Mouse (Mus musculus): Measurements from ENCODE around the gene Atp8a2.

Atp8a2 gene

DNA sequence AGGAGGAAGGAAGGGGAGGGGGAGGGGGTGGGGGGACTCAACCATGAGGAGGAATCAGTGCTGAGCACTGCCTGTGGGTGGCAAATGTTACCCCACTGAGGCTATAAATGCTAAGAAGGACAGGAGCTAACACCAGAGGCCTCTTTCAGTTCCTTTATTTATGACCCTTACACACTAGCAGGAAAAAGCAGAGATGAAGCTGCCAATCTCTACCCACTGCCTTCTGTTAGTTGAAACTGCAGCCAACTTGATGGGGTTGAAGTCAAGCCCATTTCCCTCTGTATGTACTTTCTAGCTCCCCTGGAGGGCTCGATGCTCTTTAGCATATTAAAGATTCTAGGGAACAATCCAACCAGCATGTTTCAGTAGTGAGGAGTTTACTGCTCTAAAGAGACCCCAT, 303.0 kb downstream of the Atp8a2 start:
- no peak for DNase-seq

GRCm38 (mm10) chr14:59892084-59892483, 304.9 kb downstream of the Atp8a2 start:
- no peak for DNase-seq

DNA sequence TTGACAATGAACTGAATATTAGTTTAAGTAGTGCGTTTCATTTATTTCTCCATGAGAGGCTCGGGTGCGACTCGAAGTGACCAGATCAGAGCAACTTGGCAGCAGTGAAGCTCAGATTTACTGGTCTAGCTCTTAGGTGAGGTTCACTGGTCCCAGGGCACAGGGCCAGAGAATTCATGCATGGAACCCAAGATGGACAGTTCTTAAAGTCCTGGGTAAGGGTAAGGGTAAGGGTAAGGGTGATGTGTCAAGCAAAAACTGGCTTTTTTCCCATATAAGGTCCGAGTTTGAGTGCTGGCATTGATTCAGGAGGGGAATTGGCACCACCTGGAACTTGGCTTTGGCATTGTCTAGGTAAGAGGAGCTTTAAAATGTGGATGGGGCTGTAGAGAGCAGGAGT, 305.5 kb downstream of the Atp8a2 start:
- no peak for DNase-seq

- DNase-seq, result no peak
These were observed 306.2 kb downstream of the Atp8a2 start for GRCm38 (mm10) chr14:59890818-59891217.

DNA sequence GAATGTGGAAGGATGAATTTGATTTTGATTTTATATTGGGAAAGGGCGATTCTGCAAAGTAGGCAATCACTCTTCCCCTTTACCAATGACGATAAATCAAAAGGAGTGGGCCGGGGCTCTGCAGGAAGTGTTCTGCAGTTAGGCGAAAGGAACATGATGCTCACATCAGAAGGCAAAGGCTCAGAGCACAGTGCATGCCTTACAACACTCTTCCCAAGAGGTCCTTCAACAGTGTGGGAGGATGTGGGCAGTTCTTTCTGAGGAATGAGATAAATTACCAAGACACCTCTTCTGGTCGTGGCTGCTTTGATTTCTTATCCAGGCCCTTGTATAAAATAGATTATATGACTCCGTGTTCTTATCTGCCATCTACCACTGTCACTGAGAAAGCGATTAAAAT, 306.9 kb downstream of the Atp8a2 start:
- no peak for DNase-seq

- no peak for DNase-seq
These were observed 308.5 kb downstream of the Atp8a2 start for GRCm38 (mm10) chr14:59888446-59888845.

GRCm38 (mm10) chr14:59888046-59888445, 308.9 kb downstream of the Atp8a2 start:
- no peak for DNase-seq

- DNase-seq, result no peak
These were observed 309.7 kb downstream of the Atp8a2 start for GRCm38 (mm10) chr14:59887061-59887861.

DNA sequence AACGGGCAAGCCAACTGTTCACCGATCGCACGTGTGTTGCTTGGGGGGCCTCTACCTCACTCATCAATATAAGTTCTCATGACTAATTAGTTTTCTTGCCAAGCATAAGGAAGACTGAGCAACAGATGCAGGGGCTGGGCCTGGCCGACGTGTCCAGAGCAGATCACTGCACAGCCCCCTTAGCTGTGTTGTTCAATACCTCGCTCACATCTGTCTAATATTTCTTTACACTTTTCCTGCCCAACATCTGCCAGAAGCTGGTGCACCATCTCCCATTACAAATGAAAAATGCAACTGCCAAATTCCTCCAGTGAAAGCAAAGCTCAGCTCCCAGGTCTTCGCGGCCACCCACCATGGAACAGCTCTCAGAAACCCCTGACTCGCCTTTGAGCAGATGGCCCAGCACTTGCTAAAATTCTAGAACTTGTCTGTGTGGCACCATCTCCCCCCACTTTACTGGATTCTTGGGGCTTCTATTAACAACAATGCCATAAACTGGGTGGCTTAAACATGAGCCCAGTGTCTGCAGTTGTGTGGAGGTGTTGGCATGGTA, 313.4 kb downstream of the Atp8a2 start:
- no peak for DNase-seq

- no peak for DNase-seq
These were observed 316.1 kb downstream of the Atp8a2 start for GRCm38 (mm10) chr14:59880829-59881228.

GRCm38 (mm10) chr14:59878248-59878647, 318.7 kb downstream of the Atp8a2 start:
- DNase-seq, result no peak

DNA sequence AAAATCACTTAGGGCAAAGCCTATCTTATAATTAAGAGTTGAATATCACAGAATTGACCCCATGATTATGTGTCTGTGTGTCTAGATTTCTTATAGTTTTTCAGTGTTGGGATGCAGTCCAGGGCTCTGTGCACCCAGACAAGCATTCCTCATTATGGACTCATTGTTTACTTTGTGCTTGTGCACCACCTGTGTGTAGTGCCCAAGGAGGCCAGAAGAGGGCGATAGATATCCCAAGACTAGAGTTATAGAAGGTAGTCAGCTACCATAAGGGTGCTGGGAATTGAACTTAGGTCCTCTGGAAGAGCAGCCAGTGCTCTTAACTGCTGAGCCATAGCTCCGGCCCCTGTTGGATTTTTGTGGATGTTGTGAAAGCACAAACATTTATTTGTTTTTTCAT, 320.5 kb downstream of the Atp8a2 start:
- no peak for DNase-seq

- DNase-seq, result no peak
These were observed 328.6 kb downstream of the Atp8a2 start for GRCm38 (mm10) chr14:59868369-59868768.

GRCm38 (mm10) chr14:59867749-59868148, 329.2 kb downstream of the Atp8a2 start:
- DNase-seq, result no peak

DNA sequence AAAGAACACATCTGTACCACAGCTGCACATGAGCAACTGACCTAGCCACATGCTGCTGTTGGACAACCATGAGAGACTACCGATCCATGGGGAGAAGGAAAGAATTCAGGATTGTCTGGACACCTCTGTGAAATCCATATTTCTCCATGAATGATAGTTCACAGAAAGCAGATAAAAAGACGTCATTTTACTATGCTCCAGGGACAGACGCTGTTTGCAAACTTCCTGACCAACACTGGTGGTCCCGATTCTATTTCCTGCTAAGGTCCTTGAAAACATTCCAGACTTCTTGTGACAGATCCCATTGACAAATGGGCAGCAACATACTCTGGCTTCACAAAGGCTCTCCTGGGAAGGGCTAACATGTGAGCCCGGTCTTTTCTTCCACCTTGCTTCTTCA, 331.0 kb downstream of the Atp8a2 start:
- no peak for DNase-seq

GRCm38 (mm10) chr14:59862351-59862750, 334.6 kb downstream of the Atp8a2 start:
- DNase-seq, result no peak

- no peak for DNase-seq
These were observed 337.1 kb downstream of the Atp8a2 start for GRCm38 (mm10) chr14:59859830-59860229.

- DNase-seq, result no peak
These were observed 338.3 kb downstream of the Atp8a2 start for GRCm38 (mm10) chr14:59858501-59859225.

DNA sequence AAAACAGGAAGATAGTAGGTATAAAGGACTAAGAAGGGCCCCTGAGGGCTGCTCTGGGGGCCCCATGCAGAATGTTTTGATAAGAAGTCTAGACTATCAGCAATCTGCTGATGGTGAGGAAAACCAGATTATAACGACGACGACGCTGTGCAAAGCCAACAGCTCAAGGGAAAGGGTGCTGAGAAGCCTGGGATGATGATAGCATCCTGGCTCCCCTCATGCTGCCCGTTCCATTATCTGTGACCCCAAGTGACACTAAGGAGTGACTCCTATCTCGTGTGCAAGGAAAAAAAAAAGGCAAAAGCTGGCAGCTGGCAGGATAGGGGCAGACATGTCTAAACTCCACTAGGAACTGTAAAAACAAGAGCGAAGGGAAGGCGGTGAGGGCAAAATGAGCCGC, 343.8 kb downstream of the Atp8a2 start:
- DNase-seq, result no peak

DNA sequence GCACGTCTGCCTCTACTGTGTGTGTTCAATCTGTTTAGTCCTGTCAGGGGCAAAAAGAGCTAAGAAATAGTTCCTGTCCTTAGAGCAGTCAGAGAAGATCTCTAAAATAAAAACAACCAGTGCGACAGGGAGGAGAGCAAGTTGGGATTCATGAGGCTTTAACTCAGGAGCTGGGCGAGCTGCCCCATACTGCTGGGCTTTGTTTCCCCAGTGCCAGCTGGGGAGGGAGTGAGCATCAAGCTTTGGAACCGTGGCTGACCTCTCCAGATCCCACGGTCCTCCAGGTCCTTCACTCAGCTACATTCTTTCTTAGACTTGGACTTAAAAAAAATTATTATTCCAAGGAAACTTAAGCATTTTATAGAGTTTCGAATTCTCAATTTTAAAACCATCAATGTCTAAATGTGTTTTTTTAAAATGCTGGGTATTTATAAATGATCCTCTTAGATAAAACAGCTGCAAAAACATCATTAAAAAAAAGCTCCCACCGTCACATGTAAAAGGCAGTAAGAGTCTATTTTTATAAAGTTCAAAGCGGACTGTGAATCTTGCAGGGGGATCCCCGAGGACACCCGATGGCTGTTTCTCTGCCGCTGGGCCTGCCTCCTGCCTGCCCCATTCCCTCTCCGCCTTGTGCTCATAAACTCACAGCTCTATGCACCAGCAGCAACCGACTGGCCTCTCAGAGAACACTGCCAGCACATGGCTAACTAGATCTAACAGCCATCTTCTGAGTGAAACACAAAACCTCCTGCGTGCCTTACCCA, 350.2 kb downstream of the Atp8a2 start:
- no peak for DNase-seq

DNA sequence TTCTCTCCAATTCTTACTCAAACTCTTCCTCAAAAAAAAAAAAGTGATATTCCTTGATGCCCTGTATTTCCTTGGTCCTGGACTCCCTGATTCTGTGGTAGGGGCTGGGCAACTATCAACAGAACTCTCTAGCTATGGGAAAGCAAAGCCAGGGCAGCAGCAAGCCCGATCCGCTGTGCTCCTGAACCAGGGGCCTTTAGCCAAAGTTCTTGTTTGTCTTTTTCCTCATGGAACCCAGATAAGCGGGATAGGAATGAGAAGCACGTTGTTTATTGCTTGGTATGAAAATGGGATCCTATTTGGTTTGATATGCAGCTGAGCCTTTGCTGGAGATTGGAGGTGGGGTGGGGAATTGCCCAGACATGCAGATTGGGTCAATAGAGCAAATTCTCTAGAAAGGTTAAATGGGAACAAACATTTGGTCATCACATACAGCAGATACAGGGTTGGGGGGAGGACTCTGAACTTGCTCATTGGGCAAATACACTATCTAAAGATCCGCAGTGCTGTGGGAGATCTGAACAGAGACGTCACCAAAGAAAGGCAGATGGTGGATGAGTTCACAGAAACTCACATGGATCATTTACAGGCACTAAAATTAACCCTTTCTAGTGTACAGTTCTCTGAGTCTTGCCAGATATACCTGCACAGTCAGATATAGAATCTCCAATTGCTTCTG, 353.6 kb downstream of the Atp8a2 start:
- no peak for DNase-seq

GRCm38 (mm10) chr14:59839951-59840720, 356.8 kb downstream of the Atp8a2 start:
- no peak for DNase-seq

Data from right cerebral cortex, postnatal 25 days (tissue).